Mouse (Mus musculus) midbrain, embryonic 13.5 days (tissue): Measurements from ENCODE around the gene Clasrp. TPM values are rescaled to one million over a fixed set of nuclear protein-coding genes. Genes with fewer than 3 reads are reported as not detected.

Experiments used
- ATAC-seq: fragments of 200-750 bp; cut with Nextera tagmentation; 2 replicates; pipeline ENCODE4 v1.8.0; 2017; ENCODE audit warnings: mild to moderate bottlenecking, moderate TSS enrichment, moderate library complexity
- H3K27ac ChIP-seq: fragments of 300-500 bp; sonication (generic); 2 replicates; pipeline ENCODE4 v1.5.1; 2015; ENCODE audit warnings: inconsistent platforms, mild to moderate bottlenecking, moderate library complexity
- H3K27me3 ChIP-seq: fragments of 300-500 bp; sonication (generic); 2 replicates; pipeline ENCODE4 v1.6.1; 2015; ENCODE audit warnings: mild to moderate bottlenecking, inconsistent platforms
- H3K36me3 ChIP-seq: fragments of 300-500 bp; sonication (generic); 2 replicates; pipeline ENCODE4 v1.6.1; 2015; ENCODE audit warnings: mild to moderate bottlenecking, inconsistent platforms
- H3K4me1 ChIP-seq: fragments of 300-500 bp; sonication (generic); replicated peaks from 2 replicates; pipeline ENCODE4 v1.6.1; 2015; ENCODE audit warnings: inconsistent platforms
- H3K4me2 ChIP-seq: fragments of 300-500 bp; sonication (generic); replicated peaks from 2 replicates; pipeline ENCODE4 v1.6.1; 2015; ENCODE audit warnings: moderate library complexity, mild to moderate bottlenecking, inconsistent platforms
- H3K4me3 ChIP-seq: fragments of 300-500 bp; sonication (generic); replicated peaks from 2 replicates; pipeline ENCODE4 v1.5.1; 2015; ENCODE audit warnings: mild to moderate bottlenecking, inconsistent platforms
- H3K9ac ChIP-seq: fragments of 300-500 bp; sonication (generic); replicated peaks from 2 replicates; pipeline ENCODE4 v1.6.1; 2015; ENCODE audit warnings: mild to moderate bottlenecking, inconsistent platforms
- H3K9me3 ChIP-seq: fragments of 300-500 bp; sonication (generic); 2 replicates; pipeline ENCODE4 v1.6.1; 2016; ENCODE audit warnings: mild to moderate bottlenecking, inconsistent platforms
- WGBS: fragments of 180-500 bp; shearing (Covaris S2); methylation state at CpG from one replicate; pipeline ENCODE4 v1.1.7; 2015; 5-methylcytosine and 5-hydroxymethylcytosine counted together
- polyA plus RNA-seq: library from polyadenylated mRNA; unstranded; fragments of >200 nt; fragmentation: Nextera tagmentation; extraction: Ambion mirVana; gene quantifications from 2 replicates; pipeline ENCODE4 v1.2.1, GENCODE M21; 2015

Clasrp gene
- polyA plus RNA-seq, 1 experiment from 2014 or later = 65.0 TPM

DNA sequence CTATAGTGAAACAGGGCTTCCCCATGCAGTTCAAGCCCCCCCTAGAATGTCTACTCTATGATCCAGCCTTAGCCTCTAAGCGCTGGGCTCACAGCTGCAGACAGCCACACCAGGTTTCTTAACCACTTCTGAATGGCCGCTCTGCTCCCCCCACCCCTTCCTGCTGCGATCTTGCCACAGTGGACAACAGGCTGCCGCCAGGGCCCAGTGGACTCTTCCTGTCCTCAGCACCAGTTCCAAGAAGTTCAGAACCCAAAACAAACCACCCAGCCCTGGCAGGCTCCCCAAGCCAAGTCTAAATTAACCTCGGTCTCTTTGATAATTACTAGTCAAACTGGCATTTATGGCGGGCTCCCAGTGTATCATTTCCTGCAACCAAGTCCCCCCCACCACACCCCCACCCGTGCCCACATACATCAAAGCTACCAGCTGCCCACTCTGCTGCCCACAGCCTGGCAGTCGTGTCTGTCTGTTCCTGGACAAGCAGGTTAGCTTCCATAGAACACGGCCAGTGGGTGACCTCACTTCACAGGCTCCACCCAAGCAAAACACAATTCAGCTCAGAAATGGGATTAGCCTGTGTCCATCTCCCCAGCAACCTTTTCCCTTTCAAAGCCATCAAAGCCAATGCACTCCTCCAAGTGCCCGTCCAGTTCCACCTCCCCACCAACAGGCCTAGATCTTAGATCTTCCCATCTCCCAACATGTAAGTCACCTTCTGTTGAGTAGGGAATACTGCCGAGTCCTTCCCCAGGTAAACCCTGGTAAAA lies 43.6 kb downstream of the Clasrp start:
- Histone ChIP-seq H3K4me2 (peak overlapping the region; percentile 99), H3K9me3 (no peaks in the 10 kb centered on the region), H3K4me3 (peak overlapping the region; percentile 91), H3K36me3 (peaks cover 31% of the 10 kb centered on the region), H3K4me1 (peaks cover 57% of the 10 kb centered on the region), H3K27me3 (no peaks in the 10 kb centered on the region), H3K9ac (peak overlapping the region; percentile 97), H3K27ac (peak overlapping the region; percentile 94; the same call in 1 of the 2 replicates)
- ATAC-seq = no peak
- WGBS = 17% methylated on average over 11 of the region's 11 CpGs

GRCm38 (mm10) chr7:19558965-19559364 lies 45.3 kb downstream of the Clasrp start:
- 27% methylated on average over 2 of the region's 2 CpGs for WGBS
- Histone ChIP-seq H3K9me3 (no peaks in the 10 kb centered on the region), H3K36me3 (peaks cover 28% of the 10 kb centered on the region), H3K4me3 (0 out of 2 replicates have a peak overlapping the region, but pooled peaks have one; percentile 4), H3K27ac (no peak overlapping the region), H3K9ac (peak overlapping the region; percentile 97), H3K4me1 (peaks cover 57% of the 10 kb centered on the region), H3K4me2 (peak overlapping the region; percentile 99), H3K27me3 (no peaks in the 10 kb centered on the region)
- ATAC-seq = no peak

- no peaks in the 10 kb centered on the region for H3K27me3 ChIP-seq
- no peaks in the 10 kb centered on the region for H3K9me3 ChIP-seq
- H3K4me1 ChIP-seq = peaks cover 52% of the 10 kb centered on the region
- H3K9ac ChIP-seq = peak overlapping the region; percentile 97; the same call in 1 of the 2 replicates
- H3K4me3 ChIP-seq = 0 out of 2 replicates have a peak overlapping the region, but pooled peaks have one; percentile 4
- H3K36me3 ChIP-seq = peaks cover 36% of the 10 kb centered on the region
- ATAC-seq = no peak
- peak overlapping the region; percentile 99 for H3K4me2 ChIP-seq
- 97% methylated on average over 6 of the region's 6 CpGs for WGBS
- H3K27ac ChIP-seq = no peak overlapping the region
Observed at GRCm38 (mm10) chr7:19557982-19558900, 46.0 kb downstream of the Clasrp start.

DNA sequence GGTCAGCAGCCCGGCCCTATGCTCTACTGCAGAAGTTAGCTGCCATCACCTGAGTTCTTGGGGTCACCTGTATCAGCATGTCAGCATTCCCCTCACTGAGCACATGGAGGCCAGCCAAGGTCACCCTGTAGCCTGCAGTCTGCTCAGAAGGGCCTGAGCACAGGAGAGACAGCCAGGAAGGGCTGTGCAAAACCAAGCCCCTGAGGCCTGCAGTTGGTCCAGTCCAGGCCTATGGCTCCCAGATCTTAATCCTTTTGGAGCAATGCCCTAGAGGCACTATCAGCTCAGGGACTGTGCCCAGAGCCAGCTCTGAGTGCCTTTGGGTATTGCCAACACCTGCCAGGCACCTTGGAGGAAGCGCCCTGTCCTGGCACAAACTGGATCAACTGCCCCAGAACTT lies 47.2 kb downstream of the Clasrp start:
- H3K36me3 ChIP-seq = peaks cover 45% of the 10 kb centered on the region

DNA sequence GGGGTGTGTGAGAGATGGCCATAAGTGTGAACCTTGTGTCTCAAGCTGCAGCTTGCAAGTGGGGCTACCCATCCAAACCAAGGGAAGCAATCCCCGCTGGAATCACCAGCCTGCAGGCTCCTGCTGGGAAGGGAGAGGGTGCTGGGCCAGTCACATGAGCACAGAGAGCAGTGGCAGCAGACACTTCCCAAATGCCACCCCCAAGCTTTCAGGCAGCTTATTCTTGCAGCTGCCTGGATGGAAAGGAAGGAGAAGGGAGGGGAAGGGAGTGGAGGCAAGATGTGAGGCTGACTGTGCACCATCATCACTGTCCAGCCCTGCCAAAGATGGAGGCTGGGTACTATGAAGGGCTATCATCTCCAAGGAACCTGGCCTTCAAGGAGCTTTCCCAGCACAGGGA lies 50.1 kb downstream of the Clasrp start:
- Histone ChIP-seq H3K36me3 (peaks cover 45% of the 10 kb centered on the region), H3K9me3 (no peaks in the 10 kb centered on the region), H3K4me3 (no peak overlapping the region), H3K9ac (no peak overlapping the region), H3K27me3 (no peaks in the 10 kb centered on the region), H3K4me2 (no peak overlapping the region), H3K4me1 (peaks cover 27% of the 10 kb centered on the region), H3K27ac (no peak overlapping the region)
- WGBS = 75% methylated on average over 1 of the region's 1 CpGs
- ATAC-seq = no peak

More for the DNA sequence above, 47.2 kb downstream of the Clasrp start:
- ATAC-seq = no peak
- Histone ChIP-seq H3K4me1 (peaks cover 48% of the 10 kb centered on the region), H3K9ac (0 out of 2 replicates have a peak overlapping the region, but pooled peaks have one; percentile 28), H3K4me3 (no peak overlapping the region), H3K27me3 (no peaks in the 10 kb centered on the region), H3K4me2 (no peak overlapping the region), H3K27ac (no peak overlapping the region), H3K9me3 (no peaks in the 10 kb centered on the region)
- WGBS = 97% methylated on average over 2 of the region's 2 CpGs

DNA sequence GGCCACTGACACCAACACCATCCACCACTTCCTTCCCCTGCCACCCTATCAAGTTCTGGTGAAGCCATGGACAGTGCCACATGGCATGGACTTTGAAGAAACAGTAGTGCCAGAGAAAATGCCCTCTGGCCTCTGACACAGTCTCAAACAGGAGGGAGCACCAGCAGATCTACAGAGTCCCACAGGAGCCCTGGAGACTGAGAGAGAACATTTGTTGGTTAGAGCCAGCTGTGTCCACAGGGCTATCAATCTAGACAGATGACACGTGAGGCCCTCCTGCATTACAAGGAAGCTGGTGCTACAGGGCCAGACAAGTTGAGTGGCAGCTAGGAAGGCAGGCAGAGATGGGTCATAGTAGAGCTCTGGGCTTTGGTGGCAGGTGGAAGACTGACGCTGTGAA lies 51.8 kb downstream of the Clasrp start:
- no peak overlapping the region for H3K9ac ChIP-seq
- peaks cover 17% of the 10 kb centered on the region for H3K4me1 ChIP-seq
- no peak overlapping the region for H3K4me2 ChIP-seq
- no peak for ATAC-seq
- no peak overlapping the region for H3K27ac ChIP-seq
- no peaks in the 10 kb centered on the region for H3K9me3 ChIP-seq
- WGBS = 77% methylated on average over 2 of the region's 2 CpGs
- H3K4me3 ChIP-seq = no peak overlapping the region
- H3K27me3 ChIP-seq = no peaks in the 10 kb centered on the region
- H3K36me3 ChIP-seq = peaks cover 37% of the 10 kb centered on the region

GRCm38 (mm10) chr7:19551634-19552033 lies 52.7 kb downstream of the Clasrp start:
- 91% methylated on average over 5 of the region's 5 CpGs for WGBS
- ATAC-seq = no peak
- peaks cover 11% of the 10 kb centered on the region; the same call in 1 of the 2 replicates for H3K4me1 ChIP-seq
- peaks cover 33% of the 10 kb centered on the region for H3K36me3 ChIP-seq
- H3K9me3 ChIP-seq = no peaks in the 10 kb centered on the region
- no peak overlapping the region for H3K9ac ChIP-seq
- H3K27ac ChIP-seq = no peak overlapping the region
- H3K4me3 ChIP-seq = no peak overlapping the region
- H3K27me3 ChIP-seq = no peaks in the 10 kb centered on the region
- no peak overlapping the region for H3K4me2 ChIP-seq

- no peak overlapping the region for H3K4me2 ChIP-seq
- no peaks in the 10 kb centered on the region for H3K27me3 ChIP-seq
- H3K9ac ChIP-seq = no peak overlapping the region
- H3K27ac ChIP-seq = no peak overlapping the region
- 92% methylated on average over 10 of the region's 10 CpGs for WGBS
- H3K9me3 ChIP-seq = no peaks in the 10 kb centered on the region
- no peak for ATAC-seq
- H3K4me1 ChIP-seq = peaks cover 13% of the 10 kb centered on the region; the same call in 1 of the 2 replicates
- H3K4me3 ChIP-seq = no peak overlapping the region
- H3K36me3 ChIP-seq = peaks cover 21% of the 10 kb centered on the region
Observed at GRCm38 (mm10) chr7:19549394-19549793, 54.9 kb downstream of the Clasrp start.

DNA sequence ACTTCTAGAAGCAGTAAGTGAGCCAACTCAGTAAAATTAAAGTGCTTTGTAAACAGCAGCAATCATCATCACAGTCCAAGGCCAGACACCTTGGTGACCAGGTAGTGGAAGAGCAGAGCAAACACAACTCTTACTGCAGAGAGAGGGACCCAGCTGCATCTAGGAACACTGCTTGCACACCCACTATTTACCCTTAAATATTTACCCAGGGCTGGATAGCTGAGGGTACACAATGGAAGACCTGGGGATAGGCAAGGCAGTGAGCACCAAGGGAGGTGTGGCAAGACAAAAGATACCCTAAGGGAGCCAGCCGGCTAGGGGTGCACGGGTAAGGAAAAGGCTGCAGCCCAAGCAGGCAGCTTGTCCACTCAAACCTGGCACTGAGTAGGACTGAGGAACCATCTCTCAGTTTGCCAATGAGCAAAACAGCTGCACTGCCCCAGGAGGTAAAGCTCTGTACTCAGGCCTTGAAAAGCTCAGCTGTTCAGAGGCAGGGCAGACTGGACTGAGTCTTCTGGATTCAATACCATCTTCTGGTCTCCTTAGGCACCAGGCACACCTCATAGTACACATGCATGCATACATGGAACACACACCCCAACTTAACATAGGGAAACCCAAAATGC lies 56.8 kb downstream of the Clasrp start:
- Histone ChIP-seq H3K4me3 (no peak overlapping the region), H3K4me1 (peaks cover 19% of the 10 kb centered on the region), H3K27me3 (no peaks in the 10 kb centered on the region), H3K27ac (no peak overlapping the region), H3K4me2 (no peak overlapping the region), H3K9ac (no peak overlapping the region), H3K9me3 (no peaks in the 10 kb centered on the region), H3K36me3 (peaks cover 3% of the 10 kb centered on the region; the same call in 1 of the 2 replicates)
- no peak for ATAC-seq
- 66% methylated on average over 2 of the region's 2 CpGs for WGBS

DNA sequence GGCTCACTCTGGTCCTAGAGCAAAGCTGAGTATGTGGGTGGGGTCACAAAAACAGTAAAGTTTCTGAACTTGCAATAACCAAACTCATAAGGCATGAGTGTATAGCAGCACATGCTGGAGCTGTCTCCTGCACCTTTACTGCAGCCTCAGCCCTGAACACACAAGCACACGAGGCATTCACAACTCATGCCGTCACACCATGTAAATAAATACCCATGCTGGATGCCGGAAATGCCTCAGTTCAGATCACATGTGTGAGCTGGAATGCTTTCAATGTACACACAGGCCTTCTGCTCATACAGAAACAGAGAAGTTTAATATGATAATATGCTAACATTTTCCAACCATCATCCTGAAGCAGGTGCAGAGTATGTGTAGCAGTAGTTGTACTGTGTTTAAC lies 58.3 kb downstream of the Clasrp start:
- H3K9me3 ChIP-seq = no peaks in the 10 kb centered on the region
- WGBS = 84% methylated on average over 3 of the region's 3 CpGs
- no peaks in the 10 kb centered on the region for H3K27me3 ChIP-seq
- H3K4me3 ChIP-seq = no peak overlapping the region
- peaks cover 33% of the 10 kb centered on the region for H3K4me1 ChIP-seq
- no peak overlapping the region for H3K27ac ChIP-seq
- no peak overlapping the region; the same call in 1 of the 2 replicates for H3K9ac ChIP-seq
- no peaks in the 10 kb centered on the region for H3K36me3 ChIP-seq
- no peak for ATAC-seq
- H3K4me2 ChIP-seq = no peak overlapping the region

- Histone ChIP-seq H3K36me3 (no peaks in the 10 kb centered on the region), H3K9me3 (no peaks in the 10 kb centered on the region), H3K4me2 (no peak overlapping the region), H3K27me3 (no peaks in the 10 kb centered on the region), H3K27ac (no peak overlapping the region), H3K9ac (no peak overlapping the region), H3K4me3 (no peak overlapping the region), H3K4me1 (peaks cover 40% of the 10 kb centered on the region)
- 64% methylated on average over 6 of the region's 6 CpGs for WGBS
- ATAC-seq = no peak
Observed at GRCm38 (mm10) chr7:19543584-19543983, 60.7 kb downstream of the Clasrp start.
